Comparison of ENCODE assay signal across 8 mouse cellular contexts in the genomic region with DNA sequence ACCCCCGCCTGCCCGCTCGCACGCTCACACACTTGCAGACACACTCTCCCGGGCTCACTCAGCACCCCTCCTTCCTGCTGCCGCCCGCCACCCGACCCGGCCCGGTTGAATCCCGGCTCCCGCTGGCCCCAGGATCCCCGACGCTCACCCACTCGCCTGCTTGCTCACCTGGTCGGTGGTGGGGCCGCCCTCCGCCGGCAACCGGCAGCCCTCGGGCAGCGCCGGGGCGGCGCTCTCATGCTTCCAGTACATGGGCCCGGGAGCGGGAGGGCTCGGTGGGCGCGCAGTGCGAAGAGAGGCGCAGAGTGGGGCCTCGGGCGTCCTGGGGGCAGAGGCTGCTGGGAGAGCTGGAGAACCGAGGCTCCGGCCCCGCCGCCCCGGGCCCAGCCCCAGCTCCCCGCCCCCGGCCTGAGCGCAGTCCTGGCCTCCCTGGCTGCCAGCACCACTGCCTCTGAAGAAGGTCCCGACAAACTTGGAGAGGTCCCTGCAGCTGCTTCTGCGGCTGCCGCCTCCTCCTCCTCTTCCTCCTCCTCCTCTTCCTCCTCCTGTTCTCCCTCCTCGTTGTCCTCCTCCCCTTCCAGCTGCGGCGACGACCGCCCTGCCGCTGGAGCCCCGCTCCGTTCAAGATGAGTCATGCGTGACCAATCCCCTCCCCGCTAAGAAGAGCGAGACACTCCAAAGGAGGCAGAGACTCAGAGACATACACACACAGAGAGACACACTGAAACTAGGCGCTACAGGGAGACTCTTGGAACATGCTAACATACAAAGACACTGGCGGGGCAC. TPM values are rescaled to one million over a fixed set of nuclear protein-coding genes. Genes with fewer than 3 reads are reported as not detected.
A peak's percentile ranks its signal among the peaks of the same experiment; 100 is the strongest.
DNase-seq lines count a peak whose midpoint lies in the region; ATAC-seq and TF ChIP-seq lines count a peak whose summit lies in the region.

Gene Lhx6, minus strand, starts transcription at position 453 of the 786 bp plus-strand sequence.

- TF ChIP-seq CTCF in lung, embryonic 14.5 days (IDR thresholded peaks at IDR 0.05; ENCODE audit: low read depth) = no peak

- peak within 1 kb of the TSS; percentile 71 for H3K4me2 ChIP-seq in lung, embryonic 14.5 days
- peak within 1 kb of the TSS; percentile 62 for H3K4me2 ChIP-seq in liver, embryonic 11.5 days
- H3K4me2 ChIP-seq in stomach, embryonic 15.5 days = peak within 1 kb of the TSS; percentile 82

- peak within 1 kb of the TSS; percentile 48 for H3K9ac ChIP-seq in lung, embryonic 14.5 days
- no peak within 1 kb of the TSS for H3K9ac ChIP-seq in liver, embryonic 11.5 days (ENCODE audit: low read depth, low read length)
- peak within 1 kb of the TSS; percentile 16; the same call in 1 of the 2 replicates for H3K9ac ChIP-seq in stomach, embryonic 15.5 days

- H3K27me3 ChIP-seq in lung, embryonic 14.5 days (ENCODE audit: insufficient read depth, low read length) = peaks cover 93% of the 10 kb centered on the region
- H3K27me3 ChIP-seq in embryonic facial prominence, embryonic 10.5 days (replicated peaks; ENCODE audit: low read depth, poor library complexity, severe bottlenecking) = peaks cover 100% of the 10 kb centered on the region
- peaks cover 100% of the 10 kb centered on the region for H3K27me3 ChIP-seq in hindbrain, embryonic 10.5 days (ENCODE audit: insufficient read depth, poor library complexity, severe bottlenecking)
- peaks cover 97% of the 10 kb centered on the region for H3K27me3 ChIP-seq in liver, embryonic 11.5 days (replicated peaks; ENCODE audit: control insufficient read depth, insufficient read depth, low read length)
- peaks cover 91% of the 10 kb centered on the region for H3K27me3 ChIP-seq in stomach, embryonic 15.5 days (replicated peaks)

- WGBS in lung, embryonic 14.5 days = under 1% methylated on average over 57 of the region's 58 CpGs
- WGBS in embryonic facial prominence, embryonic 10.5 days = under 1% methylated on average over 58 of the region's 58 CpGs
- under 1% methylated on average over 57 of the region's 58 CpGs for WGBS in hindbrain, embryonic 10.5 days
- WGBS in liver, embryonic 11.5 days = 3% methylated on average over 56 of the region's 58 CpGs
- WGBS in stomach, embryonic 15.5 days = 1% methylated on average over 57 of the region's 58 CpGs

- H3K36me3 ChIP-seq in lung, embryonic 14.5 days (ENCODE audit: insufficient read depth) = no peaks in the 10 kb centered on the region
- 0 out of 2 replicates have a peak, but pooled peaks cover 3% of the 10 kb centered on the region for H3K36me3 ChIP-seq in embryonic facial prominence, embryonic 10.5 days (replicated peaks)
- no peaks in the 10 kb centered on the region for H3K36me3 ChIP-seq in hindbrain, embryonic 10.5 days
- H3K36me3 ChIP-seq in liver, embryonic 11.5 days (ENCODE audit: control insufficient read depth, insufficient read depth, low read length) = no peaks in the 10 kb centered on the region
- H3K36me3 ChIP-seq in stomach, embryonic 15.5 days = no peaks in the 10 kb centered on the region

- no peaks in the 10 kb centered on the region for H3K9me3 ChIP-seq in lung, embryonic 14.5 days (ENCODE audit: low read depth, low read length)
- no peaks in the 10 kb centered on the region for H3K9me3 ChIP-seq in embryonic facial prominence, embryonic 10.5 days
- H3K9me3 ChIP-seq in hindbrain, embryonic 10.5 days = no peaks in the 10 kb centered on the region
- H3K9me3 ChIP-seq in liver, embryonic 11.5 days (ENCODE audit: control insufficient read depth, low read length) = no peaks in the 10 kb centered on the region
- no peaks in the 10 kb centered on the region for H3K9me3 ChIP-seq in stomach, embryonic 15.5 days

- H3K27ac ChIP-seq in lung, embryonic 14.5 days (ENCODE audit: low read depth) = peak within 1 kb of the TSS; percentile 46; the same call in 1 of the 2 replicates
- peak within 1 kb of the TSS; percentile 91 for H3K27ac ChIP-seq in embryonic facial prominence, embryonic 10.5 days (replicated peaks)
- H3K27ac ChIP-seq in hindbrain, embryonic 10.5 days = peak within 1 kb of the TSS; percentile 64; the same call in 1 of the 2 replicates
- H3K27ac ChIP-seq in liver, embryonic 11.5 days (ENCODE audit: low read depth, low read length) = no peak within 1 kb of the TSS
- H3K27ac ChIP-seq in stomach, embryonic 15.5 days = no peak within 1 kb of the TSS

- DNase-seq in lung, embryonic 14.5 days = peak; percentile 36
- DNase-seq in lung, postnatal 25 days (ENCODE audit: low spot score) = no peak
- DNase-seq in embryonic facial prominence, embryonic 10.5 days (ENCODE audit: low spot score) = peak; percentile 67
- peak; percentile 55 for DNase-seq in hindbrain, embryonic 10.5 days (ENCODE audit: low spot score)
- peak; percentile 57 for DNase-seq in liver, embryonic 11.5 days (ENCODE audit: low spot score)
- DNase-seq in frontal cortex, adult 2 months (ENCODE audit: extremely low spot score in 1 of 2, low spot score in 1 of 2) = no peak

- peak; percentile 45; the same call in 1 of the 2 replicates for ATAC-seq in lung, embryonic 14.5 days (ENCODE audit: insufficient read depth)
- no peak; the same call in 1 of the 2 replicates for ATAC-seq in liver, embryonic 11.5 days (replicated peaks; ENCODE audit: low FRiP score)
- peak; percentile 19; the same call in 1 of the 2 replicates for ATAC-seq in stomach, embryonic 15.5 days (ENCODE audit: insufficient read depth, low FRiP score, low read depth)
- no peak for ATAC-seq in cerebellum, adult (ENCODE audit: insufficient number of reproducible peaks, low FRiP score, low TSS enrichment)

- 0 out of 2 replicates have a peak, but pooled peaks cover 3% of the 10 kb centered on the region for H3K4me1 ChIP-seq in lung, embryonic 14.5 days (ENCODE audit: insufficient read depth)
- peaks cover 71% of the 10 kb centered on the region for H3K4me1 ChIP-seq in embryonic facial prominence, embryonic 10.5 days
- H3K4me1 ChIP-seq in hindbrain, embryonic 10.5 days (replicated peaks) = peaks cover 43% of the 10 kb centered on the region
- H3K4me1 ChIP-seq in liver, embryonic 11.5 days (replicated peaks; ENCODE audit: control insufficient read depth, insufficient read depth, low read length) = peaks cover 5% of the 10 kb centered on the region
- H3K4me1 ChIP-seq in stomach, embryonic 15.5 days = peaks cover 29% of the 10 kb centered on the region

- peak within 1 kb of the TSS; percentile 46 for H3K4me3 ChIP-seq in lung, embryonic 14.5 days (ENCODE audit: low read depth, low read length)
- peak within 1 kb of the TSS; percentile 70 for H3K4me3 ChIP-seq in embryonic facial prominence, embryonic 10.5 days
- peak within 1 kb of the TSS; percentile 57 for H3K4me3 ChIP-seq in hindbrain, embryonic 10.5 days
- H3K4me3 ChIP-seq in liver, embryonic 11.5 days (ENCODE audit: low read depth, low read length) = peak within 1 kb of the TSS; percentile 38
- H3K4me3 ChIP-seq in stomach, embryonic 15.5 days (replicated peaks) = peak within 1 kb of the TSS; percentile 45

RNA-seq across cellular contexts. Expression of gene Lhx6, which starts in this region (rescaled TPM):
- 10.8 and 12.8 TPM in 2 replicates for polyA plus RNA-seq in lung, embryonic 14.5 days (2014; fragmentation: Nextera tagmentation; extraction: Ambion mirVana)
- 13.5 and 16.1 TPM in 2 replicates for polyA plus RNA-seq in embryonic facial prominence, embryonic 10.5 days (2016; fragmentation: Nextera tagmentation; extraction: Ambion mirVana)
- 0.84 and 2.0 TPM in 2 replicates for polyA plus RNA-seq in hindbrain, embryonic 10.5 days (2016; fragmentation: Nextera tagmentation; extraction: Ambion mirVana)
- polyA plus RNA-seq in liver, embryonic 11.5 days (2014; fragmentation: Nextera tagmentation; extraction: Ambion mirVana) = 0.59 and 0.99 TPM in 2 replicates
- polyA plus RNA-seq in stomach, embryonic 15.5 days (2015; fragmentation: Nextera tagmentation; extraction: Ambion mirVana) = 1.2 and 1.8 TPM in 2 replicates
- polyA plus RNA-seq in frontal cortex, adult 2 months (2012; rRNA removed) = 4.9 and 6.8 TPM in 2 replicates

Comparison
In these comparisons a context has a peak if more than half of its experiments do, and no peak if none do; other contexts are left out.
1. DNase-seq: peak in lung, embryonic 14.5 days (single experiment), embryonic facial prominence, embryonic 10.5 days (single experiment) and hindbrain, embryonic 10.5 days (single experiment); none in lung, postnatal 25 days (single experiment) and frontal cortex, adult 2 months (0 of 2).
2. Peak in DNase-seq, H3K4me3 ChIP-seq and H3K4me2 ChIP-seq in liver, embryonic 11.5 days; RNA of the gene not detected or under 1 TPM.
3. ATAC-seq: peak in lung, embryonic 14.5 days (single experiment) and stomach, embryonic 15.5 days (single experiment); none in liver, embryonic 11.5 days (single experiment) and cerebellum, adult (single experiment).
4. H3K27ac ChIP-seq: peak in lung, embryonic 14.5 days (single experiment), embryonic facial prominence, embryonic 10.5 days (single experiment) and hindbrain, embryonic 10.5 days (single experiment); none in liver, embryonic 11.5 days (single experiment) and stomach, embryonic 15.5 days (single experiment).
5. Peak in every context shown above with its lines, with median percentiles within 50 percentile points of each other: H3K4me2 ChIP-seq and H3K4me3 ChIP-seq.